Mouse (Mus musculus): ENCODE results near the gene Ngrn. TPM values are rescaled to one million over a fixed set of nuclear protein-coding genes. Genes with fewer than 3 reads are reported as not detected.

Gene Ngrn
- total and polyA plus RNA-seq, 2 experiments from 2014 or later: 50.9 to 80.6 TPM

DNA sequence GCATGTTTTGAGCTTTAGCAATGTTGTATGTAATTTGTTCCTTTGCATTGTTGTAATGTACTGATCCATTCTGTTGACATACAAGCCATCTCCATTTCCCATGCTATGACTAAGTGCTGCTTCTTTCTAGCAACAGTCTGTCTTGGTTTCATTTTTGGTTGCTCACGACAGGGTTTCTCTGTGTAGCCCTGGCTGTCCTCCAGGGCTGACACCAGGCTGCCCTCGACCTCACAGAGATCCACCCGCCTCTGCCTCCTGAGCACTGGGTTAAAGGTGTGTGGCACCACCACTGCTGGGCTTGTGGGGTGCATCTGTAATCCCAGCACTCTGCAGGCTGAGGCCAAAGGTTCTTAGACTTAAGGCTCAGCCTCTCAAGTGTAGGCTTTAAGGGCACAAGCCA lies 38.6 kb downstream of the Ngrn start:
- Histone ChIP-seq H3K9me3 (ENCODE audit: low read length) (no peaks in the 10 kb centered on the region), H3K4me3 (ENCODE audit: low read depth, low read length) (no peak overlapping the region), H3K4me2 (ENCODE audit: low read depth, low read length, poor library complexity, severe bottlenecking) (no peak overlapping the region), H3K9ac (replicated peaks; ENCODE audit: low read length, poor library complexity, severe bottlenecking) (no peak overlapping the region), H3K27ac (ENCODE audit: low read depth, low read length) (no peak overlapping the region), H3K4me1 (ENCODE audit: insufficient read depth, low read length) (no peaks in the 10 kb centered on the region), H3K36me3 (ENCODE audit: insufficient read depth, low read length) (no peaks in the 10 kb centered on the region), H3K27me3 (ENCODE audit: insufficient read depth, low read length) (no peaks in the 10 kb centered on the region)
- TF ChIP-seq CTCF (IDR thresholded peaks at IDR 0.05): no peak
- ATAC-seq (ENCODE audit: low FRiP score): no peak
- 94% methylated on average over 3 of the region's 3 CpGs for WGBS
- DNase-seq (ENCODE audit: low spot score): no peak

DNA sequence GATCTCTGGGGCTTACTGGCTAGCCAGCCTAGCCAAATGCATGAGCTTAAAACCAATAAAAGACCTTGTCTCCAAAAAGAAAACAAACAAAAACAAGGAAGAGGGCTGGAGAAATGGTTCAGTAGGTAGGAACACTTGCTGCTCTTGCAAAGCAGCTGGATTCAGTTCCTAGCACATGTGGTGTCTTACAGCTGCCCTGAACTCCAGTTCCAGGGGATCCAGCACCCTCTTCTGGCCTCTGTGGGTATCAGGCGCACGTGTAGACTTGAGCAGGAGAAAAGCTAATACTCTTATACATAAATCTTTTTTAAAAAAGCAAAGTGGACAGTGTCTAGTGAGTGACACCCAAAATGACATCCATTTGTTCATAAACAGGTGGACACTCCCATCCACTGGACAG lies 40.5 kb downstream of the Ngrn start:
- WGBS: 87% methylated on average over 2 of the region's 2 CpGs
- DNase-seq (ENCODE audit: low spot score) (no peak), ATAC-seq (ENCODE audit: low FRiP score) (no peak)
- Histone ChIP-seq H3K9ac (replicated peaks; ENCODE audit: low read length, poor library complexity, severe bottlenecking) (no peak overlapping the region), H3K4me1 (ENCODE audit: insufficient read depth, low read length) (no peaks in the 10 kb centered on the region), H3K4me2 (ENCODE audit: low read depth, low read length, poor library complexity, severe bottlenecking) (no peak overlapping the region), H3K27me3 (ENCODE audit: insufficient read depth, low read length) (no peaks in the 10 kb centered on the region), H3K9me3 (ENCODE audit: low read length) (no peaks in the 10 kb centered on the region), H3K4me3 (ENCODE audit: low read depth, low read length) (no peak overlapping the region), H3K36me3 (ENCODE audit: insufficient read depth, low read length) (no peaks in the 10 kb centered on the region), H3K27ac (ENCODE audit: low read depth, low read length) (no peak overlapping the region)
- TF ChIP-seq CTCF (IDR thresholded peaks at IDR 0.05): 0 out of 2 replicates have a peak, but pooled peaks have one; percentile 14

DNA sequence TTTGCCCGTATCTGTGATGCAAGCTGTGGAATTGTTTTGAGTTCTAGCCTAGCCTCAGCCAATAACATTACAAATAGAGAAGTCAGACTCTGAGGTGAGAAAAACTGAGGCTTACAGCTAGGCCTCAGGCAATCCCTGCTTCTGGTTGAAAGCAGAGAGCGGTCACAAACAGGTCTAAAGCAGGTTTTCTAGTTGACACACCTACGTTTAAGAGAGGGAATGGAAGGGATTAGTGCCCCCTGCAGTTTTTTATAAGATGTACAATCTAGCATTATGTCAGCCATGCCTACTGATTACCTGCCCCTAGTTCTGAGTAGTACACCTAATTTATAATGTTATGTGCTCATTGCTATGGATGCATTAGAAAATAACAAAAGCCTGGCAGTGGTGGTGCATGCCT lies 46.8 kb downstream of the Ngrn start:
- DNase-seq (ENCODE audit: low spot score): no peak
- ATAC-seq (ENCODE audit: low FRiP score): no peak
- no peak overlapping the region for H3K4me3 ChIP-seq (ENCODE audit: low read depth, low read length)
- H3K4me1 ChIP-seq (ENCODE audit: insufficient read depth, low read length): no peaks in the 10 kb centered on the region
- peak; percentile 12; the same call in 1 of the 2 replicates for TF ChIP-seq CTCF (IDR thresholded peaks at IDR 0.05)
- no peak overlapping the region for H3K9ac ChIP-seq (replicated peaks; ENCODE audit: low read length, poor library complexity, severe bottlenecking)
- WGBS: 80% methylated on average over 3 of the region's 3 CpGs
- no peaks in the 10 kb centered on the region for H3K36me3 ChIP-seq (ENCODE audit: insufficient read depth, low read length)
- H3K27ac ChIP-seq (ENCODE audit: low read depth, low read length): no peak overlapping the region
- H3K27me3 ChIP-seq (ENCODE audit: insufficient read depth, low read length): no peaks in the 10 kb centered on the region
- no peak overlapping the region for H3K4me2 ChIP-seq (ENCODE audit: low read depth, low read length, poor library complexity, severe bottlenecking)
- no peaks in the 10 kb centered on the region for H3K9me3 ChIP-seq (ENCODE audit: low read length)

DNA sequence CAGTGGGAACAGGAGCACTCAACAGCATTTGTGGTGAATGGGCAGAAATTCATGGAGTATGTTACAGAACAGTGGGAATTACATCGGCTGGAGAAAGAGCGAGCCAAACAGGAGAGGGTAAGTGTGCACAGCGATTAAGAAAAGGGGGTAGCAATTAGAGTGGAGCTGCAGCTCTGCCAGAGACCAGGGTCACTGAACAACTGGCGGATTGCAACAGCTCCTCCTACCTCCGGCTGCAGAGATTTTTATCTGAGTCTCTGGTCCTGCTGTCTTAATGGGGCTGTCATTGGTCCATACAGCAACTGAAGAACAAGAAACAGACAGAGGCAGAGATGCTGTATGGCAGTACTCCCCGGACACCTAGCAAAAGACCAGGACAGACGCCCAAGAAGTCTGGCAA lies 49.8 kb downstream of the Ngrn start:
- Histone ChIP-seq H3K9ac (replicated peaks; ENCODE audit: low read length, poor library complexity, severe bottlenecking) (no peak overlapping the region), H3K9me3 (ENCODE audit: low read length) (no peaks in the 10 kb centered on the region), H3K4me2 (ENCODE audit: low read depth, low read length, poor library complexity, severe bottlenecking) (no peak overlapping the region), H3K27me3 (ENCODE audit: insufficient read depth, low read length) (no peaks in the 10 kb centered on the region), H3K4me1 (ENCODE audit: insufficient read depth, low read length) (no peaks in the 10 kb centered on the region), H3K4me3 (ENCODE audit: low read depth, low read length) (no peak overlapping the region), H3K27ac (ENCODE audit: low read depth, low read length) (no peak overlapping the region), H3K36me3 (ENCODE audit: insufficient read depth, low read length) (peaks cover 16% of the 10 kb centered on the region)
- TF ChIP-seq CTCF (IDR thresholded peaks at IDR 0.05): no peak
- WGBS: 89% methylated on average over 7 of the region's 7 CpGs
- DNase-seq (ENCODE audit: low spot score) (no peak), ATAC-seq (ENCODE audit: low FRiP score) (no peak)

Other genes starting within 250 kb of the Ngrn start
- gene Zfp710, start 236.4 kb upstream of the Ngrn start, total RNA-seq (2014; rRNA removed): 25.1 and 33.6 TPM in 2 replicates
- gene Zfp710, start 236.4 kb upstream of the Ngrn start, polyA plus RNA-seq (2015; fragmentation: Nextera tagmentation; extraction: Ambion mirVana): 9.8 and 10.7 TPM in 2 replicates
- 122 and 136 TPM in 2 replicates for gene Idh2, start 145.8 kb upstream of the Ngrn start, total RNA-seq (2014; rRNA removed)
- gene Idh2, start 145.8 kb upstream of the Ngrn start, polyA plus RNA-seq (2015; fragmentation: Nextera tagmentation; extraction: Ambion mirVana): 115 and 124 TPM in 2 replicates
- gene Sema4b, start 74.4 kb upstream of the Ngrn start, total RNA-seq (2014; rRNA removed): 40.3 and 43.7 TPM in 2 replicates
- gene Sema4b, start 74.4 kb upstream of the Ngrn start, polyA plus RNA-seq (2015; fragmentation: Nextera tagmentation; extraction: Ambion mirVana): 26.3 and 29.2 TPM in 2 replicates
- 15.2 and 22.3 TPM in 2 replicates for gene Cib1, start 28.4 kb upstream of the Ngrn start, total RNA-seq (2014; rRNA removed)
- 30.6 and 33.7 TPM in 2 replicates for gene Cib1, start 28.4 kb upstream of the Ngrn start, polyA plus RNA-seq (2015; fragmentation: Nextera tagmentation; extraction: Ambion mirVana)
- gene Gdpgp1, start 28.4 kb upstream of the Ngrn start, total RNA-seq (2014; rRNA removed): 5.9 and 7.4 TPM in 2 replicates
- gene Gdpgp1, start 28.4 kb upstream of the Ngrn start, polyA plus RNA-seq (2015; fragmentation: Nextera tagmentation; extraction: Ambion mirVana): 2.5 and 2.8 TPM in 2 replicates
- 1.2 and 1.6 TPM in 2 replicates for gene Ttll13, start 14.8 kb upstream of the Ngrn start, total RNA-seq (2014; rRNA removed)
- gene Ttll13, start 14.8 kb upstream of the Ngrn start, polyA plus RNA-seq (2015; fragmentation: Nextera tagmentation; extraction: Ambion mirVana): 2.4 and 3.2 TPM in 2 replicates
- 25.0 and 35.4 TPM in 2 replicates for gene Vps33b, start 8.4 kb downstream of the Ngrn start, total RNA-seq (2014; rRNA removed)
- gene Vps33b, start 8.4 kb downstream of the Ngrn start, polyA plus RNA-seq (2015; fragmentation: Nextera tagmentation; extraction: Ambion mirVana): 15.3 and 18.3 TPM in 2 replicates
- 12.9 and 13.2 TPM in 2 replicates for gene Prc1, start 33.2 kb downstream of the Ngrn start, total RNA-seq (2014; rRNA removed)
- gene Prc1, start 33.2 kb downstream of the Ngrn start, polyA plus RNA-seq (2015; fragmentation: Nextera tagmentation; extraction: Ambion mirVana): 13.3 and 14.1 TPM in 2 replicates
- 22.7 and 30.6 TPM in 2 replicates for gene Rccd1, start 63.2 kb downstream of the Ngrn start, total RNA-seq (2014; rRNA removed)
- gene Rccd1, start 63.2 kb downstream of the Ngrn start, polyA plus RNA-seq (2015; fragmentation: Nextera tagmentation; extraction: Ambion mirVana): 7.4 and 7.9 TPM in 2 replicates
- gene Unc45a, start 79.8 kb downstream of the Ngrn start, total RNA-seq (2014; rRNA removed): 51.0 and 63.3 TPM in 2 replicates
- 54.6 and 55.9 TPM in 2 replicates for gene Unc45a, start 79.8 kb downstream of the Ngrn start, polyA plus RNA-seq (2015; fragmentation: Nextera tagmentation; extraction: Ambion mirVana)
- gene Hddc3, start 81.9 kb downstream of the Ngrn start, total RNA-seq (2014; rRNA removed): 35.9 and 36.7 TPM in 2 replicates
- 15.1 and 16.8 TPM in 2 replicates for gene Hddc3, start 81.9 kb downstream of the Ngrn start, polyA plus RNA-seq (2015; fragmentation: Nextera tagmentation; extraction: Ambion mirVana)
- gene Man2a2, start 110.2 kb downstream of the Ngrn start, total RNA-seq (2014; rRNA removed): 59.1 and 70.2 TPM in 2 replicates
- 13.7 and 16.6 TPM in 2 replicates for gene Man2a2, start 110.2 kb downstream of the Ngrn start, polyA plus RNA-seq (2015; fragmentation: Nextera tagmentation; extraction: Ambion mirVana)
- 4.3 and 7.9 TPM in 2 replicates for gene Fes, start 126.7 kb downstream of the Ngrn start, total RNA-seq (2014; rRNA removed)
- 3.1 and 3.7 TPM in 2 replicates for gene Fes, start 126.7 kb downstream of the Ngrn start, polyA plus RNA-seq (2015; fragmentation: Nextera tagmentation; extraction: Ambion mirVana)
- gene Furin, start 144.2 kb downstream of the Ngrn start, total RNA-seq (2014; rRNA removed): 16.6 TPM in 2 replicates
- gene Furin, start 144.2 kb downstream of the Ngrn start, polyA plus RNA-seq (2015; fragmentation: Nextera tagmentation; extraction: Ambion mirVana): 5.0 and 6.0 TPM in 2 replicates